Mouse (Mus musculus) spleen, postnatal 10 days (tissue): Measurements from ENCODE around the gene Ythdf2.

Experiments used
- DNase-seq, 2 experiments: peaks; one replicate each; pipeline ENCODE4 v3.0.0; 2021 to 2022; ENCODE audit warnings: low spot score in 2 of 2

The Ythdf2 gene

DNA sequence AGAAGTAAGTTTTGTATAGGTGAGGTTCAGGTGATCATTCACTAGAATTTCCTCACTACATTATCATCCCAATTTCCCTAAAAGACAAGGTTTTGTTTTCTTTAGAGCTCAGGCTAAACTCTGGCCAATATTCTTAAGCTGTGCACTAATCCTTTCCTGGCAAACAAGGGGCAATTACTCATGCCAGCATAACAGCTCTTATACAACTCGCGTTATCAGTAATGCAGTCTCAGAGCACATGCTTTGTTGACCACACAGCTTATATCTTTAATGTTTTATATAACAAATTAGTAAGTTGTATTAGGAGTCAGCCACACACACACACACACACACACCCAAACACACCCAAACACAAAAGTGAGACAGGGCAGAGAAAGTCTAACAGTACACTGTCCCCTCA, 1.8 kb downstream of the Ythdf2 start:
- no peak for DNase-seq

DNA sequence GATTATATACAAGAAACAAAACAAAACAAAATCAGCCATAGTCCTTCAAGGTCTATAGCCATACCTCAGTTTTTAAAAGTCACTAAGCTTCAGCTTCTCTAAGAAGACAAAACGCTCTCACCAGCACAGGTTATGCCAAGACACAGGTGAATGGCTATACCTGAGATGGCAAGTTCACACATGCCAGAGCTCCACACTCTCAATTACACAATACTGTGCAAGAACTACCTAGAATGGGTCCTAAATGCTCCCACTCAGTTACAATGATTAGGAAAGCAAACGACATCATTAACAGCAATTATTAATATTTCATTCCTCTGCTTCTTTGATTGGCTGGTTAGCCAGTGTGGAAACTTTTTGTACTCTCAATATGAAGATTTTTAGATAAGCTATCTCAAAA, 2.8 kb downstream of the Ythdf2 start:
- no peak for DNase-seq

- DNase-seq, result no peak
Measured at GRCm38 (mm10) chr4:132207280-132207679, 4.8 kb downstream of the Ythdf2 start.

DNA sequence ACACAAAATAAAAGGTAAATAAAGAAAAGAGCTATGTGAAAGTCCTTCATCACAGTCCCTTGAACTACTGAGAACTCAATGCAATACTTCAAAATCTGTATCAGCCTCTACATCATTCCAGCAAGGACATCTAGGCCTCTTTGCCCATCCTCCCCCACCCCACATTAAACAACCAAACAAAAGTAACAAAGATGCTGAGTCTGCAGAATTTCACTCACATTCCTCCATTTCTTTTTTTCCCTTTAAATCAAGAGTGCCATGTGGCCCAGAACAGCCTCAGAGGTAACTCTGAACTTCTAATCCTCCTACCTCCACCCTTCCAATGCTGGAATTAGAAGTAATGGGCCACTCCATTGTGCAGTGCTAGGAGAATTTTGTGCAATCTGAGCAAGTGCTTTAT, 13.3 kb downstream of the Ythdf2 start:
- no peak for DNase-seq

DNA sequence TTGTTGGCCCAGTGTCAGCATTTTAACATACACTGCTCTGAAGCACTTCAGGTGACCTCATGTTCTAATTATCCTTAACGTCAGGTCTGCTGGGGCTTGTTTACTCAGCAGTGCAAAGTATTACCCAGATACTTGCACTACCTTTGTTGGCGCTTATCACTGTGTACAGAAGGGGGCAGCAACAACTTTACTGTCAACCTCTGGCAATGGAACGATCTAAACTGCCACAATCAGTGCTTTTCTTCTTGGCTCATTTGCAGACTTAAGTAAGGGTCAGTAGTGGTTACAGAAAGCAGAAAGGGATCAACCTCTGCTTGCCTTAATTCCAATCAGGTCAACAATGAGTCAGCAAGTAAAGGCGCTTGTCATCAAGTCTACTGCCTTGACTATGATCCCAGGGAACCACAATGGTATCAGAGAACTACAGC, 13.8 kb downstream of the Ythdf2 start:
- peak in 1 of 2 experiments; percentile 57 for DNase-seq

DNA sequence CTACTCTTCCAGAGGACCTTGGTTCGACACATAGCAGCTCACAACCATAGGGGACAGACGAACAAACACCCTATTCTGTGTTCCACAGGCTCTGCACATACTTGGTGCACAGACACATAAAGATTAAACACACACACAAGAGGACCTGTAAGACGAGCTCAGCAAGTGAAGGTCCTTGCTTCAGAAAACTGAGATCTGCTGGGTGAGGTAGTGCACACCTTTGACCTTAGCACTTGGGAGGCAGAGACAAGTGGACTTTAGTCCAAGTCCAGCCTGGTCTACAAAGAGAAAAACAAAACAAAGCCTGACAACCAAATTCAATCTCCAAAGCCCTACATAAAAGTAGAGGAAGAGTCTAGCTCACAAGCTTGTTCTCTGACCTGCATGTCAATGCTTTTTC, 17.1 kb downstream of the Ythdf2 start:
- no peak for DNase-seq

DNA sequence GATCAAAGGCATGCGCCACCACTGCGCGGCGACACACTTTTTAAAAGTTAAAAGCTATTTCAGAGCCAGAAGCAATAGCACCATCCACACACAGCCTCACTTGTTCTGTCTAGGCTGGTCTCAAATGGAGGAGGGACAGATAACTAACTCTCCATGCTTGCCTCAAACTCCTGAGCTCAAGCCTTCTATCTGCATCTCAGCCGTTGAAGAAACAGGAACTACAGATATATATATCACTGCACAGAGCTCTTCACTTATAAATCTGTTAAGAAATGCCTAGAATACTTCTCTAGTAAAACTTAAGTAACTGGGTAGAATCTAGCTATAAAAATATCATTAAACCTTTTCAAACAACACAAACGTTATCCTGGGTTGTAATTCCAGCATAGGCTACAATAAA, 17.7 kb downstream of the Ythdf2 start:
- DNase-seq, result no peak

DNA sequence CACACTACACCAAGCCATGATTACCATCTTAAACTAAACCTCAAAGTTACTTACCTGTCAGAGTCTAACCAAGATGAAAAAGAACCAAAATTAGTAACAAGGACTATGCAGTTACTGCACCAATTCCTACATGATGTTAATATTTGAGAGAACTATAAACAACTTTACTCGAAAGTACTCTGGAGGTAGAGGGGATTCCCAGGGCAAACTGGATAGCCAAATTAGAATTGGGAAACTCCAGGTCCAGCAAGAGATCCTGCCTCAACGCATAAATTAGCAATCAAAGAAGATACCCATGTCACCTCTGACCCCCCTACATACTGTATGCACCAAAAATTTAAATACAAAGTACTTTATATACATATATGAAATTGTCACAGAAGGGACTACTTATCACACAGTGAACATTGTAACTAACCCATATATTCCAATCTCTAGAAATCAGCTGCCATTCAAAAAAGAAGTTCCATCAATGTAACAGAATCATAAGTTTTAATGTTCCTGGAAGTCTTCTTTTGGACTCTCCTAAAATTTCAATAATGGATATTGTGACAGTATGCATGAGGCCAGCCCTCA, 24.2 kb downstream of the Ythdf2 start:
- no peak for DNase-seq

GRCm38 (mm10) chr4:132183162-132183561, 28.9 kb downstream of the Ythdf2 start:
- DNase-seq, result no peak

DNA sequence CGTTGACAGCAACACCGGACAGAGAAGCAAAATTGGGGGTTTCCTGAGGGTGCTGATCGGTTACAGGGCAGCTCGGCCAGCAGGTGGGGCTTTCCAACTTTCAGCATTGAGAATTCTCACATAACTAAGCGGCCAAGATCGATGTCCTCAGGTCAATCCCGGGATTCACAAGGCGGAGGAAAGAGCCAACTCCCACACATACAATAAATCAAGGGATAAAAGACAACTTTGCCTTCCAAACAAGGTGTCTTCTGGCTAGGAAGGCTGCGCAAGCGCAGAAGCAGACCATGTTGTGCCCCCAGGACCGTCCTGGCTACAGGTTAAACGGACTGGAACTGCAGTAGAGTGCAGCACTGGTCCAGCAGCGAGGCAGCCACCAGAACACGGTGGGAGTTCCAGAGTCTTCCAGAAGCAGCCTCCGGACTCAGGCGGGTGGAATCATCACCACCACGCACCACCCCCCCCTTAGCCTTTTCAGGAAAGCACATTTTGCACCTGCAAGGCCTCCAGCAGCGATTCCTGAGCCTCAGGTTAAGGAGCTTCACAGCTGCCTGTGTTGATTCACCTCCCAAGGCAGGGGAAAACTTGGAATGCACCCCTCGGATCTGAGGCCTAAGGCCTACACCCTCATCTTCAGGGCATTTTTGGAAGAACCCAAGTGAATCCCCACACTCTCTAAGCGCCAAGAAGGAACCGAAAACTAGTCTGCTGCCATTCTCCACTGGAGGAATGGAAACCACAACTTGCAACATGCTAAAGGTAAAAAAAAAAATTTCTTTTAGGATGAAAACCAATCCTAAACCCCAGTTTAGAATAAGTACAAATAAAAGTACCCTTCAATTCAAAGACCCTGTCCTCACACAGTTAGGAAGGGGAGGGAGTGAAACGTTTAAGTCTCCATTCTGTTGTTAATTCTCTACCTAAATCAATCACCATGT, 30.1 kb downstream of the Ythdf2 start:
- DNase-seq, result peak in 1 of 2 experiments; percentile 31

- peak; percentile 30 to 69 for DNase-seq
Measured at GRCm38 (mm10) chr4:132180710-132181109, 31.4 kb downstream of the Ythdf2 start.

- peak; percentile 59 to 70 for DNase-seq
Measured at GRCm38 (mm10) chr4:132178630-132179059, 33.5 kb downstream of the Ythdf2 start.

DNA sequence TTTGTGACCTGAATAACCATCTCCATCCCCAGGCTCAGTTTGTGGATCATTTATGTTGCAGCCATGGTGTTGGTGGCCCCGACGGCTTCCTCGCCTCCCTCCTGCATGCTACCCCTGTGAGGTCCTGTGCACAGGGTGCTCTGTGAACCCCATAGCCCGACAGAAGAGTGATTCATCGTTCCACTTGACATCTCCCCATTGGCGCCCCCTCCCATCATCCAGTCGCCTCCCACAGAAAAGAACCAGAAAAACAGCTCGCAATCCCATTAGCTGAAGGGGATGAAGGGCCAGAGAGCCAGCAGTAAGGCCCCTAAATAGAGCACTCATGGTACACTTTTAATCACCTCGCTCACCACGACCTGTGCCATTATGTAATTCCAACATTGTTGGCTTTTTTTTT, 35.6 kb downstream of the Ythdf2 start:
- DNase-seq, result no peak

DNA sequence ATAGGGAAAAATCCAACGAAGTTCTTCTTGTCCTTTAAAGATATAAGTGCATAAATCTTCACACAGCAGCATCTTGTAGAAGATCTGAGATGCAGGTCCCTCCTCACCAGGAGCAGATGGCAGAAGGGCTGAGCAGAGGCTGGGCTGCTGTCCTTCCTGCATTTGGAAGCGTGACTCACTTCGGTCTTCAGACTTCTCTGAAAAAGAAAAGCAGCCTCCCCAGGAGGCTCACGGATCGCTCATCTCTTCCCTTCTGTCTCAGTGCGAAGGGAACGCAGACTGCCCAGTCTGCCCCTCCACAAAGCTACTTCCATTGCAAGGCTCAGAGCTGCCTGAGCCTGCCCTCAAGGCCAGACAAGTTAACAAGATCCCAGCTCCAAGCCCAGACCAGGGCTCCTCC, 41.2 kb downstream of the Ythdf2 start:
- DNase-seq, result no peak

GRCm38 (mm10) chr4:132169761-132170160, 42.3 kb downstream of the Ythdf2 start:
- DNase-seq, result no peak

- no peak for DNase-seq
Measured at GRCm38 (mm10) chr4:132169271-132169670, 42.8 kb downstream of the Ythdf2 start.

DNA sequence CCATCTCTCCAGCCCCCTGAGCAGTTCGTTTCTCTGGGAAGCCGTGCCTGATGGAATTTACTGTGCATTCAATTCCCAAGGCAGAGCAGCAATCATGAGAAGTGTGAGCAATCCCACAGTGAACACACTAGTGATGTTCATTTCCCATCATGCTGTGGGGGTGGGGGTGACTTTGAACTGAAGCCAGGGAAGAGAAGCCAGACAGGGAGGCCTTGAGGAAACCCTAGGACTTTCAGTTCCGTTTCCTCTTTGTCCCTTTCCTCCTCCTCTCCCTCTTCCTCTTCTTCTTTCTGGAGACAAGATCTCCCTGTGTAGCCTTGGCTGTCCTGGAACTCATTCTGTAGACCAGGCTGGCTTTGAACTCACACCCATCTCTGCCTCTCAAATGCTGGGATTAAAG, 44.7 kb downstream of the Ythdf2 start:
- no peak for DNase-seq

DNA sequence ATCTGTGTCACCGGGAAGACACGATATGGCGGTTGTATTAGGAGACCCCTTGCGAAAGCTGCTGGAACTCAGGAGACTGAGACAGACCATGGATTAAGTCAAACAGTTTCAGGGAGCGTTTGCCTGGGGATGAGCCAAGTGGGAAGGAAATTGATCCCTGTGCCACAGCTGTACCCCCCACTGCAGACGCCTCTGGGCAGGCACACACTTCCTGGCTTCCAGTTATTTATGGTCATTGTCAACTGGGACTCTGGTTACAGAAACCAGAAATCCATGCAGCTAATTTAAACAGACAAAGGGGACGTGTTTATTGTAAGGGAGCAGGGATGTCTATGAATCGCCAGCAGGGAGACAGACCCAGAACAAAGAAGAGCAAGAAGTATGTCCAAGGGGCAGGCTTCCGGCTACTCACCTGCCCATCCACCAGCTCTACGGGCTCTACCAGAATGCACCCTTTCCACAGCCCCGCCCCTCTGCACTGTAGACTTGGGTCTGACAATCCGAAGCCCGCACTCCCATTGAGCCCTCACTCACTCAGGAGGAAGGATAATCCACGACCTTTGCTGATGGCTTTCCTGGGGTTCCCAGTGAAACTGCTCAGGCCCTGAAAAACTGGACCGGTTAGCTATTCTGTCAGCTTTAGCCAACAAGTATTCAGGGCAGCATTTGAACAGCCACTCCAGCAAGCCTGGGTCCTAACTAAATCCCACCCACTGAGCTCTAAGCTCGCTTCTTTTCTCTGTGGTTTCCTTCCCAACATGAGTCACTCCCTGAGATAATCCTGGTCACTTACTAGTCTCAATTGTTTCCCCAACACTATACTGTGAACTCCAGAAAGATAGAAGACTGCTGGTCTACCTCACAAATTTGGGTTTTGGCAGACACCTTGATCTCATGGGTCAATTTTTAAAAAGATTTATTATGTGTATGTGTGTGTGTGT, 45.5 kb downstream of the Ythdf2 start:
- no peak for DNase-seq

- no peak for DNase-seq
Measured at GRCm38 (mm10) chr4:132165691-132166090, 46.4 kb downstream of the Ythdf2 start.

DNA sequence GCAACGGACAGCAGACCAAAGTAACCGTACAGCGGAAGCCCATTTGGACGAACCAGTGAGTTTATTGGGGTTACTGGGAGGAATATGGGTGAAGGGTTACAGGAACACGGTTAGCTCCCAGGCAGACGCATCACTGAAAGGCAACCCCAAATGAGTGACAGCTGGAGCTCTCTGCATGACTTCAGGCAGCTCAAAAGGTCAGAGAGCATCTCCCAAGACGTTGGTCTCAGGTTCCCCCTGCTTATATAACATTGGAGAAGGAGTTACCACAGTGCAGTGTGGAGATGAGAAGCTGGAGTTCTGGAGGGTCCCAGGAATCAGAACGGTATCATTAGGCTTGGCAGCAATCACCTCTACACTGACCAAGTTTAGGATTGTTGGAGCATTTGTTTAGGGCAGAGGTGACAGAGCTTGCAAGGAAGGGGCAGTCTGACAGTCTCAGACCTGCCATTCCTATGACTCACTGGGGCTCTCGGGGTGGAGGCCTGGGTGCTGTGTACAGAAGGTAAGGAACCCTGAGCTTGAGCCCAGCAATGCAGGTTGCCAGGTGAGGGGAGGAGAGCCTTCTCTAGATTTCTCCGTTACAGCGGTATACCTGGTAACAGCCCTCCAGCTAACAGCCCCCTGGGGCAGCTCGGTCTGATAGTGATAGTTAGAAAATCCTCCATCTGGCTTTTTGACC, 55.0 kb downstream of the Ythdf2 start:
- DNase-seq, result no peak

DNA sequence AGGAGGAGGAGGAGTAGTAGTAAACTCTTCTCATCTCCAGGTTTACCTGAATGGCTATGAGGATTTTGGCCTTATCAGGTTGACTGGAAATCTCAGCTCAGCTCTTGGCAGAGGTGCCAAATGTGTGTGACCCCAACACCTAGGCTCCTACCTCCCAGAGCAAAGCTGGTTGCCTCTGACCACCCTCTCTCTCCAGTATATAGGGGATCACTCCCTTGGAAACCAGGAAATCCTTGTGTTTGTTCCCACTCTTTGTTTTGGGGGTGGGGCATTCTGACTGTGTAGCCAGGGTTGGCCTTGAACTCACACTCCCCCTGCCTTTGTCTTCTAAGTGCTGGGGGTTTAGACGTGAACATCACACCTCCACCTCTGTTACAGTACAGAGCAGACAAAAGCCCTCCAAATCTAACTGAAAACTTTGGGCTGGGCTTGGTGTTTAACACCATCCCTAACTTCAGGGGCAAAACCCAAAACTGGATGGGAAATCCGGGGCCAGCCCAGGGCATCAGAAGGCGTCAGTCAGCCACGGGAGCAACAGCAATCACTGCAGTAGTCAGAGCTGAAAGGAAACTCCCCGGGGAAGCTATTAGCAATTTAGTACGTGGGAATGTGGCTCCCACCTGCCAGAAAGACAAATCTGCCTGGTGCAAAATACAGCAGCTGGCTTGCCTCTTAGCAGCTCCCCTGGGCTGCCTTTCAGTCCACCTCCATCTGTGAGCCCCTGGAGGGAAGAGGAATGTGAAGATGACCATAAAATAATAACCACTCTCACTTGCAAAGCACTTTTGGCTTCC, 57.0 kb downstream of the Ythdf2 start:
- no peak for DNase-seq
